Mouse (Mus musculus) small intestine, adult 2 months (tissue): Measurements from ENCODE around the gene Myl10. TPM values are rescaled to one million over a fixed set of nuclear protein-coding genes. Genes with fewer than 3 reads are reported as not detected.

ENCODE experiments used
- H3K27ac ChIP-seq: fragments of 200-500 bp; 2 replicates; pipeline ENCODE4 v1.5.1; 2012; ENCODE audit warnings: low read depth, low read length, control low read depth, inconsistent platforms; ENCODE audit not compliant: insufficient read depth
- H3K27me3 ChIP-seq: fragments of 200-500 bp; 2 replicates; pipeline ENCODE4 v1.6.1; 2012; ENCODE audit warnings: mild to moderate bottlenecking, moderate library complexity, low read length, inconsistent platforms; ENCODE audit not compliant: control insufficient read depth, insufficient read depth
- H3K36me3 ChIP-seq: fragments of 200-500 bp; 2 replicates; pipeline ENCODE4 v1.6.1; 2012; ENCODE audit warnings: mild to moderate bottlenecking, low read length, control low read depth, inconsistent platforms; ENCODE audit not compliant: control insufficient read depth, insufficient read depth
- H3K4me1 ChIP-seq: fragments of 200-500 bp; 2 replicates; pipeline ENCODE4 v1.6.1; 2012; ENCODE audit warnings: low read length, inconsistent platforms, mixed read lengths; ENCODE audit not compliant: control insufficient read depth, insufficient read depth, insufficient read length
- H3K4me3 ChIP-seq: fragments of 200-500 bp; 2 replicates; pipeline ENCODE4 v1.5.1; 2012; ENCODE audit warnings: low read depth, mild to moderate bottlenecking, control low read depth, inconsistent platforms, low read length, moderate library complexity
- CTCF ChIP-seq: fragments of 200-500 bp; IDR thresholded peaks from 2 replicates; pipeline ENCODE4 v1.5.1; 2012; ENCODE audit warnings: low read depth, mild to moderate bottlenecking, control low read depth, inconsistent platforms, low read length, moderate library complexity, mixed read lengths; ENCODE audit not compliant: insufficient replicate concordance, insufficient read length; ENCODE audit errors: extremely low read depth
- POLR2A ChIP-seq: fragments of 200-500 bp; IDR thresholded peaks from 2 replicates; pipeline ENCODE4 v1.6.1; 2012; ENCODE audit warnings: low read depth, mild to moderate bottlenecking, control low read depth, inconsistent platforms, low read length, moderate library complexity
- WGBS: fragments of 180-500 bp; shearing (Covaris S2); methylation state at CpG from one replicate; pipeline ENCODE4 v1.1.7; 2018; 5-methylcytosine and 5-hydroxymethylcytosine counted together
- polyA plus RNA-seq: library from polyadenylated mRNA; depleted of rRNA; stranded (reverse); fragments of >200 nt; gene quantifications from 2 replicates; pipeline ENCODE4 v1.2.3, GENCODE M21; 2012

Gene Myl10
- polyA plus RNA-seq, 1 experiment = not detected

DNA sequence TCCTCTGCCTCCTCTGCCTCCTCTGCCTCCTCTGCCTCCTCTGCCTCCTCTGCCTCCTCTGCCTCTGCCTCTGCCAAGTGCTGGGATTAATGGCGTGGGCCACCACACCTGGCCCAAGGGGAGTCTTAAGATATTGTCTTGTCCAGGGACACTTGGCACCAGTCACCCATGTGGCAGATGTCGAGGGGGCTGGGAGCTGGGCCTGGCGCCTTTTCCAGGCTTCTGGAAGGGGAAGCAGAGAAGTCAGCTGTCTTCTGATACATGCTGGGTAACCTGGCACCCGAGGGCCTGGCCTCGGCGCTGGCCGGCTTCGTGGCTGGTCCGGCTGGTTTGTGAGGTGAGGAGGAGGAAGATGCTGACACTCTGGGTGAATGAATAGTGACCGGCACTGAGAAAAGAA, 30.7 kb upstream of the Myl10 start:
- no peak for TF ChIP-seq CTCF
- TF ChIP-seq POLR2A = no peak
- no peak overlapping the region for H3K4me3 ChIP-seq
- H3K36me3 ChIP-seq = no peaks in the 10 kb centered on the region
- WGBS = 81% methylated on average over 10 of the region's 10 CpGs
- H3K27me3 ChIP-seq = no peaks in the 10 kb centered on the region
- no peaks in the 10 kb centered on the region for H3K4me1 ChIP-seq
- no peak overlapping the region for H3K27ac ChIP-seq

GRCm38 (mm10) chr5:136662822-136663221, 30.1 kb upstream of the Myl10 start:
- Histone ChIP-seq H3K4me1 (no peaks in the 10 kb centered on the region), H3K27ac (no peak overlapping the region), H3K36me3 (no peaks in the 10 kb centered on the region), H3K27me3 (no peaks in the 10 kb centered on the region), H3K4me3 (no peak overlapping the region)
- no peak for TF ChIP-seq POLR2A
- no peak for TF ChIP-seq CTCF
- WGBS = 11% methylated on average over 1 of the region's 1 CpGs

- 3% methylated on average over 9 of the region's 9 CpGs for WGBS
- Histone ChIP-seq H3K36me3 (no peaks in the 10 kb centered on the region), H3K4me3 (no peak overlapping the region), H3K4me1 (no peaks in the 10 kb centered on the region), H3K27ac (no peak overlapping the region), H3K27me3 (no peaks in the 10 kb centered on the region)
- TF ChIP-seq POLR2A = no peak
- TF ChIP-seq CTCF = peak; percentile 90; the same call in 1 of the 2 replicates
These were observed 28.4 kb upstream of the Myl10 start for GRCm38 (mm10) chr5:136664497-136664896.

DNA sequence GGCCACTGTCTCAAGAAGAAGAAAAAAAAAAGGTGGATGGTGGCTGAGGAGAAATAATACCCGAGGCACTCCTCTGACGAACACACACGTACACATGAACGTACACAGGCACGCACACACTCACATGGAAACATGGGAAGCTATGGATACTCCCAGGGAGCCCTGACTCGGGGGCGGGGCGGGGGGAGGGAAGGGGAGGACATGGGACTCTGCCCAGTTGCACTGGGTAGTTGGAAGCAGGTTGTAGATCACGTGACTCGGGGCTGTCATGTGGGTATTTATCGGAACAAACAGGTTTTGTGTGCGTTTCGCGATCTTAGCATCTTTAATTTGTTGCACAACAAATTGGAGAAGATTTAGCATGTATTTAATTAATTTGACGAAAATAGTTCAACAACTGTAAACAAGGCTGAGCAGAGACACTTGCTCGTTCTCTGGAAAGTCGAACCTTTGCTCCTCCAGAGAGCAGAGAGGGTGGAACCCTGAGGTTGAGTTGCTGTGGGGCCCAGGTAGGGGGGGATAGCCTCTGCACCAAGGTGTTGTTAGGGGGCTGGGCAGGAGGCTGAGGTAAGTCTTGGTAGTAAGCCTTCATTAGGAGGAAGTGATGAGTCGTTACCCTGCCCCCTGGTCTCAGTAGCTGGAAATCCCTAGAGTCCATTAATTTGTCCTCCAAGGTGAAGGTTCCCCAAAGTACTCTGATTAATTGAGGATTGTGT, 16.5 kb upstream of the Myl10 start:
- Histone ChIP-seq H3K27ac (no peak overlapping the region), H3K27me3 (0 out of 2 replicates have a peak, but pooled peaks cover 3% of the 10 kb centered on the region), H3K4me3 (no peak overlapping the region), H3K36me3 (no peaks in the 10 kb centered on the region), H3K4me1 (peaks cover 4% of the 10 kb centered on the region; the same call in 1 of the 2 replicates)
- TF ChIP-seq CTCF (no peak), POLR2A (no peak)
- 60% methylated on average over 18 of the region's 18 CpGs for WGBS

DNA sequence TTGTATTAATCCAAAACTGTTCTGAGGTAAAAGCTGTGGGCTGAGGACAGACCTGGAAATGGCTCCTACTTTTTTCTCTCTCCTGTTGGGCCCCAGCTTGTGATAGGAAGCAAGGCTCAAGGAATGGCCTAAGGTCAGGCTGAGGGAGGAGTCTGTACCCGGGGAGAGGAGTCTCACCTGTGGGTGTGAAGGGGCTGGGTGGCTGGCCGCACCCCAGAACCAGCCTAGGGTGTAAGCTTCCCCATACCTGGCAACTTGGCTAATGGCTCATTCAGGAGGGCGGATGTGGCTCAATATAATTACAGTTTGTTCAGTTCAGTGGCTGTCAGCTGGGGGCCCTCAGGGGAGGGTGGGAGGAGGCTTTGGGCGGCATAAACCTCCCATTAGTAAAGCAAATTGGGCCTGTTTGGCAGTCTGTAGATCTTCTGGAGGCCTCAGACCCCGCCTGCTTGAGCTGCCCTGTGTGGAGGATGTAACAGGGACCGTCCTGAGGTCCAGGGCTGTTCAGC, 14.1 kb upstream of the Myl10 start:
- TF ChIP-seq POLR2A (no peak), CTCF (no peak)
- WGBS = 40% methylated on average over 6 of the region's 6 CpGs
- Histone ChIP-seq H3K4me1 (peaks cover 4% of the 10 kb centered on the region; the same call in 1 of the 2 replicates), H3K4me3 (no peak overlapping the region), H3K27ac (no peak overlapping the region), H3K27me3 (0 out of 2 replicates have a peak, but pooled peaks cover 3% of the 10 kb centered on the region), H3K36me3 (no peaks in the 10 kb centered on the region)

GRCm38 (mm10) chr5:136686349-136686748, 6.6 kb upstream of the Myl10 start:
- H3K27me3 ChIP-seq = no peaks in the 10 kb centered on the region
- WGBS = 88% methylated on average over 4 of the region's 4 CpGs
- TF ChIP-seq POLR2A = no peak
- no peak for TF ChIP-seq CTCF
- no peak overlapping the region for H3K27ac ChIP-seq
- H3K4me3 ChIP-seq = no peak overlapping the region
- H3K36me3 ChIP-seq = no peaks in the 10 kb centered on the region
- H3K4me1 ChIP-seq = no peaks in the 10 kb centered on the region

DNA sequence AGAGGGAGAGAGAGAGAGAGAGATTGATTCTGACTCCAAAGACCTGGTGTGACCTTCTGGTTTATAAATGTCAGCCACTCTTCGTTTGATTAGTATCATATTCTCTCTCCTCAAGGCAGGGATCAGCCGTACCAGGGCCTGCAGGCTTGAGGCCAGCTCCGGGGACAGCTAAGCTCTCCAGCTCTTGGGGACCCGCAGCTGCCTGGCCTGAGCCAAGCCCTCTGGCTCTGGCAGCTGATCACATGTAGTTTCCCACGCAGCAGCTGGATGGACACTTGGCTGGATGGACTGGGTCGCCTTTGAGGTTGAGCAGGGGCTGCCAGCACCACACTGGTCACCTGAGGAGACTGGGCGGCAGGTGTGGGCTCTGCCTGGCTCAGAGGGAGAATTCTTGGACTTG, 5.4 kb upstream of the Myl10 start:
- 49% methylated on average over 7 of the region's 7 CpGs for WGBS
- H3K27ac ChIP-seq = no peak overlapping the region
- H3K36me3 ChIP-seq = no peaks in the 10 kb centered on the region
- no peak overlapping the region for H3K4me3 ChIP-seq
- no peak for TF ChIP-seq POLR2A
- TF ChIP-seq CTCF = no peak
- H3K27me3 ChIP-seq = no peaks in the 10 kb centered on the region
- no peaks in the 10 kb centered on the region for H3K4me1 ChIP-seq
